Mouse (Mus musculus): ENCODE measurements around the gene Fhdc1. TPM values are rescaled to one million over a fixed set of nuclear protein-coding genes. Genes with fewer than 3 reads are reported as not detected.

Gene Fhdc1
- total RNA-seq, 4 experiments from 2014 or later, result 3.5 to 6.4 (median 4.5) TPM

DNA sequence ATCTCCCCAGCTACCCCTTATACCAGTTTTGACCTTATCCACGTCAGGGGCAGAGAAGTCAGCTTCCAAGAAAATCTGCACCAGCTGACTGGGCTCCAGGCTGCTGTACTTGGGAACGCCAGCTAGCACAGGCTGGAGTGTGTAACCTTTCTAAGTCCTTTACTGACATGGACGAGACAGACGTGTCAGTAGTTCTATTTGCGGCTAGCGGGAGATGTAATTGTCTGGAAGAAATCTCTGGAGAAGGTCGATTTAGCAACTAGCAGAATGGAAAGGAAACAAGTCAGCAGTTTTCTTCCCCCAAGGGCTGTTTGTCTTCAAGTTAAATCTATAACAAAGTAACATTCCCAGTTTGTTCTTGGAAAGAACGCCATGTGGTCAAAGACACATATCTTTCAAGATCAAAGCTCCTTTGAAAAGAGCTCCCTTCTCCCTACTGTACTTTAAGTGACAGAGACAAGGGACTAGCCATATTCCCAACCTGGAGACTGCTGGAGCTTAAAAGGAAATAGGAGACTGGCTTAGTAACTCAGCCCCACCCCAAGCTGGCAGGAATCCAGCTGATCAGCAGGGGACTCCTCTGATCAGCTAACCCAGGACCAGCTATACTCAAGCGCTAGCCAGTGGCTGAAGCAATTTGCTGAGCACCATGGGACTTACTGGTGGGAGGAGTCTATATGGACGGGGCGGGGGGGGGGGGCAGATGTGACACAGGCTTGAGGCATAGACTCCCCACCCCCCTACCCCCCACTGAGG is 44.8 kb downstream of the Fhdc1 start:
- DNase-seq (ENCODE audit: low spot score in 2 of 2), result no peak

DNA sequence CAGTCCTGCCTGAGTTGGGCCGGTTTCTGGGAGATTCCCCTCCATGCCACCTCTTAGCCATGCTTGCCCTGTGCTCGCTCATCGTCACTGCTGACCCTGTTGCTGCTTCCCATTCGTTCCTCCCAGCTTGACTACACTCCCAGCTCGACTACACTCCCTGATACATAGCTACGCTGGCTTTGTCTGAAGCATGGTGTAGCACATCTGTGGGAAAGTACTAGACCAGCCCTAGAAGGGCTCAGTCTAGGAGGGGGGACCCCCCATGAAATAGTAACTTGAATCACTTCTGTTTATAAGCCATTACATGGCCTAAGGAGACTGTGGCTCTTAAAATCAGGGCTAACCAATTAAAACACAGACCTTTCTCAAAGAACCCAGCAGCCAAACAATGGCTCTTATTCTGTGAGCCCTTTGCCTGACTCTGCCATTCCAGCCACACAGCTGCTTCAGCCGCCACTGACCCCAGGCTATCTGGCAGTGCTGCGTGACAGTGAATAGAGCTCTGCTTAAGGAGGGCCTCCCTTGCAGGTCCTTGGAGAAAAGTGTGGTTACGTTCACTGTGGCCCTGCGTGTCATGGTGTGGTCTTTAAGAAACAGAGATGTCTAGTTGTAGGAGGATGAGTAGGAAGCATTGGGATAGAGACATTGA is 47.3 kb downstream of the Fhdc1 start:
- DNase-seq (ENCODE audit: low spot score in 2 of 2), result no peak

- no peak for DNase-seq (ENCODE audit: low spot score in 2 of 2)
Observed at GRCm38 (mm10) chr3:84431257-84431656, 49.0 kb downstream of the Fhdc1 start.

DNA sequence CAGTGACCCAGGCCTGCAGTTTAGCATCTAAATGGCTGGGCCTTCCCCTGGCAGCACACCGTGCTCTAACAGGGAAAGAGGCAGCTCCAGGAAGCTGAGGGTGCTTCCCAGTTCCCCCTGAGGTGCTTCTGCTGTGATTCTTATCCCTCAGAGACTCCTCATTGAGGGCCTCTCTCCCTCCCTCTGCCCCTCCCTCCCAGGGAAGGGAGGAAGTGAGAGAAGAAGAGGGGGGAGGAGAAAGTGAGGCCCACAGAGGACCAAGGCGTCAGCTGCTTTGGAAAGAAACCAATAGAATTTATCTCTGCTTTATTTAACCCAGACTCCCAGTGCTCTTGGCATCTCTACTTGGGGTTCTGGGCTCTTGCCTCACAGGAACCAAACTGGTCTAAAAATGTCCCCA is 50.1 kb downstream of the Fhdc1 start:
- no peak for DNase-seq (ENCODE audit: low spot score in 2 of 2)

- no peak for DNase-seq (ENCODE audit: low spot score in 2 of 2)
Observed at GRCm38 (mm10) chr3:84428994-84429725, 51.1 kb downstream of the Fhdc1 start.

DNA sequence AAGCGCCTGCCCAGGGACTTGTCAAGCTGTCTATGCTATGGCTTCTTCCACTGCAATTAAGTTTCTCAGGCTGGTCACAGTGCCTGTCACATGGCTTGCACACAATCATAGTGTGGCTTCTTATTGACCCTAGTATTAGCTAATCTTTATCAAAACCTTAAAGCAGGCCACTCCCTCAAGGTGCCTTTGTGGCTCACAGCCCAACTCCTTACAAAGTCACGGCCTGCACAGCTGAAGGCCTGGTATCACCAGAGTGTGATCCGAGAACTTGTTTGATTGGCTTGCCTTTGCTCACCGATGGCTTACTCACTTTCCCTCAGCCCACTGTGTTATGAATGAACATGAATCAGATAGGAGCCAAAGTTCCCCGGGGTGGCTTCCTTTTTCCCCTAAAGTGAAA is 52.5 kb downstream of the Fhdc1 start:
- DNase-seq (ENCODE audit: low spot score in 2 of 2), result no peak

- no peak for DNase-seq (ENCODE audit: low spot score in 2 of 2)
Observed at GRCm38 (mm10) chr3:84422340-84422739, 57.9 kb downstream of the Fhdc1 start.

DNA sequence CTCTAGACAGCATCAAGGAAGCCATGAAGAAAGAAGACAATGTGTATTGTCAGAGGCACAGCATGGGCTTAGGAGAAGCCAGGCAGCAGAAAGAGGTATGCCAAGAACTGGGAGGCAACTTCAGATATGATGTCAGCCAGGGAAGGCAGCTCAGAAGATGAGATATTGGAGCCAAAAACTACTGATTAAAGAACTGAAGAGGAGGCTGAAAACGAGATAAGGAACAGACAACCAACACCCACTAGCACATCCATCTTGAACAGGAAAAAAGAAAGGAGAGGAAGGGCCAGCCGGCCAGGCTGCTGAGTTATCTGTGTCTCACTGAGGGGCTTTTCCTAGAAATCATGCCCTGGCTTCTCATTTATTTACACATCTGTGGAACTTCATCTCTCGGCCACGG is 66.4 kb downstream of the Fhdc1 start:
- no peak for DNase-seq (ENCODE audit: low spot score in 2 of 2)

DNA sequence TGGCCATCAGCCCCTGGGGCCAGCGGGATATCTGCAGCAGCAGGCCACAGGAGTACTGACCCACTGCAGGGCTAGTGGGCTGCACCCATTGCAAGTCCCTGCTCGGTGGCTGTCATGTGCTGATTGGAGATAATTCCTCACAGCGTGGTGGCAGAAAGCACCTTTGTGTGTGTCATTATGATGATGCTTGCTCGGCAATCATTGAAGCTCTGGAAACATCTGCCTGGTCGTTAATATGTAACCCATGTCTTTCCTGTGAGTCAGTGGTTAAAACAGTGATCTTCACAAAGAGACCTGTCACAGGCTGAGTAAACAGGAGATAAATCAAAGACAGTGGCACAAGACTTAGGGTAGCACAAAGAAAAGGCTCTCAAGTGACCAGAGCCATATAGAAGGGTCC is 67.3 kb downstream of the Fhdc1 start:
- no peak for DNase-seq (ENCODE audit: low spot score in 2 of 2)

- no peak for DNase-seq (ENCODE audit: low spot score in 2 of 2)
Observed at GRCm38 (mm10) chr3:84409474-84409862, 70.8 kb downstream of the Fhdc1 start.

DNA sequence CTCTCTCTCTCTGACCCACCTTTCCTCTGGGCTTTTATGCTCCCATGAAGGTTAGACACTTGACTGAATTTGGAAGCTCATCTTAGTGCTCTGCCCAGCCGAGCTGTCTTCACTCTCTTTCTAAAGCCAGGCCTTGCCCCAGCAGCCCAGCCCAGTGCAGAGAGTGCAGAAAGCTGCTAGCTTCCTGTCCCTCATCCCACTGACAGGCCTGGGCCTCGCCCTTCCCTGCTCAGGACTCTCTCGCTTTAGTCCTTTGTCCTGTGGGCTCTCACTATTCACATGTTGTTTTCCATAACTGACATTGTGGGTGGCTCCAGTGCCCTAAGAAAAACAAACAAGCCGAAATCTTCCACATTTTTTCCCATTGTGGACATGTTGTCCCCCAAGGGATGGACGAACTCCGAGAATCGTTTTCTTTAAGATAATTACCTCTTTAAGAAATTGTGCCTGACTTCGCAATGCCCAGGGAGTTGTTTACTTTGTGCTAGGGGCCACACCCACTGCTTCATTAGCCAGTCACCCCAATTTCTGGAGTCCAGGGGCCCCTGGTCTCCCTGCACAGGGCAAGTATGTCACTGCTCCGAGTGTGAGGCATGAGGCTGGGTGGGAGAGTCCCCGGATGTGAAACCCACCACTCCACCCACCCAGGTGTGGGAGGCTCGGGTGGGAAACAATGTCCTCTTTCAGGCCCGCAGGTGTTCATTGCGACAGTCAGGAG is 71.3 kb downstream of the Fhdc1 start:
- DNase-seq (ENCODE audit: low spot score in 2 of 2), result no peak

DNA sequence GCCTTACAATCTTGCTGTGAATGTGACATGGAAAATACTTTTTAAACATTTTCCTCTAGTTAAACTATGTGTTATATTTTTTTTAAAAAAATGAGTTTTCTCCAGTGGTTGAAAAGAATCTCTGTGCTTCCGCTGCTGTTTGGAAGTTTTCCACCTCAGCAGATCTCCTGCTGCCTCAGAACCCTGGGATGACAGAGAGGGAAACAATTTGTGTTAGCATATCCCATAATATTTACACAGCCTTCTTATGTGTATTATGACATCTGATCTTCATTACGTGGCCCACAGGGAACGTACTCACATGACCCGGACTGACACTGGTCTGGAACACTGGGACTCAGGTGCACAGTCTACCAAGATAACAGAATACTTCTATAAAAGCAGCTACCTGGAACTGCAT is 74.7 kb downstream of the Fhdc1 start:
- no peak for DNase-seq (ENCODE audit: low spot score in 2 of 2)

DNA sequence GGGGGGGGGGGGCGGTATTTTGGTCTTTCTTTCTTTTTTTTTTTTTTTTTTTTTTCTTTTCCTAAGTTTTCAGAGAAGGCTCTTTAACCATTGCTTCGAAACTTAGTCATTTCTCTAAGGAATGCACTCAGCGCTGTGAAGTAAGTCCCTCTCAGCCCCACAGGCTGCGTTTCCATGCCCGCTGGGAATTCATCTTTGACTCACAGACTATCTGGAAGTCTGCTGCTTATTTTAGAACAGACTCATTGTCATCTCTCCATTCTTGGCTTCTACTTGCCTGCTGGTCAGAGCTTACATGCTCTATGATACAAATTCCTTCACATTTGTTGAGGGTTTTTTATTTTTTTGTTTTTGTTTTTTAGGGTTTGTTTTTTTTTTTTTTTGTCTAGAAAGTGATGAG is 76.8 kb downstream of the Fhdc1 start:
- no peak for DNase-seq (ENCODE audit: low spot score in 2 of 2)

- no peak for DNase-seq (ENCODE audit: low spot score in 2 of 2)
Observed at GRCm38 (mm10) chr3:84402716-84403115, 77.5 kb downstream of the Fhdc1 start.

- no peak for DNase-seq (ENCODE audit: low spot score in 2 of 2)
Observed at GRCm38 (mm10) chr3:84397976-84398375, 82.3 kb downstream of the Fhdc1 start.

DNA sequence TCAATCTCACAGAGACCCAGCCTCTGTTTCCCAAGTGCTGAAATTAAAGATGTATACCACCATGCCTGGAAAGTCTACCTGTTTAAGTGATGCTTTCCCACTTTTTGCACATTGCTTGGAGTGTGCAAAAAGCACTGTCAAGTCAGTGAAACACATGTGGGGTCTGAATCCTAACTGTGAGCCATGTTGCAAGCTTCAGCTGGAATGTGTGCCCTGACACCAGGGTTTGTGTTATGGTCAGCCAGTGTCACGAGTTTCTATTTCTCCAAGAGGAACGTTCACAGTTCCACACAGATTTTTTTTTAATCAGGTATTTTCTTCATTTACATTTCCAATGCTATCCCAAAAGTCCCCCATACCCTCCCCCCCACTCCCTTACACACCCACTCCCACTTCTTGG is 84.0 kb downstream of the Fhdc1 start:
- DNase-seq (ENCODE audit: low spot score in 2 of 2), result no peak

DNA sequence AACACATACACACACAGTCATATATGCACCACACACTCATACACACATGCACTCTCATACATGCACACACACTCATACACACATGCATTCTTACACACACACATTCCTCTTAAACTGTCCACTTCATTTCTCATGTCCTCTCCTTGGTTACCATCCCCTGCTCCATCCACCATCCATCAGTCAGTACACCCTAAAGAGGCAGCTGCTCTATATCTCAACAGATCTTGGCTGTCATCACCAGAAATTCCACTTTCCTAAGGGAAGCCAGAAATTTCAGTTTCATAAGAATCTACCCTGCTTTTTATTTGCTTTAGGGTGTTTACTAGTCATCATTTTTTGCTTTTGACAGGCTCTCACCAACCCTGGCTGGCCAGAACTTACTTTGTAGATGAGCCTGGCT is 84.4 kb downstream of the Fhdc1 start:
- DNase-seq (ENCODE audit: low spot score in 2 of 2), result no peak

DNA sequence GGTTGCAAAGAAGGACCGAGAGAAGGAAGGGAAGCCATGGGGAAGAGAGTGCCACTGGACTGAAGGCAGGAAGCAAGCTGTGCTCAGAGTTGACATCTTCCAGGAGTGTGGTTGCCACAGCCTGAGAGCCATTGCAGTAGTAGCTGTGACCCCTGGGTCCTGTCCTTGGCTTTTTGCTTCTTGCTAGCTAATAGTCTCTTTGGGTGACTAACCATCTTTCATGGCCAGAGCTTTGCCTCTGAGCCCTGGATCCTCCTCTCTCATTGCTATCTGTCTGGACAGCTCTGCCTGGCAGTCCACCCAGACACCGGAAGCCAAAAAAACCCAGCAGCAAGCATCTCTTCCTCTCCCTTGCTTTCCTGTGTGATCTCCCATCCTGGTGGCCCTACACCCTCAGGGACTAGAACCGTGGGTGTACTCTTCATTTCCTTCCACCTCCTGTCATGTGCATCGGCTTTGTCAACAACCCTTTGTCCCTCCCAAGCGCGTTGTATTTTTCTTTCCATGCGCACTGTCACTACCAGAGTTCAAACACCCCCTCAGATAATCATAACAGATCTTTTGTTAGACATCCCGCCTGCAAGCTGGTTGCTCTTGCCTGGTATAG is 85.3 kb downstream of the Fhdc1 start:
- DNase-seq (ENCODE audit: low spot score in 2 of 2), result no peak
